Mouse (Mus musculus): ENCODE measurements around the gene Ptprk.
A peak's percentile ranks its signal among the peaks of the same experiment; 100 is the strongest.

Gene Ptprk

DNA sequence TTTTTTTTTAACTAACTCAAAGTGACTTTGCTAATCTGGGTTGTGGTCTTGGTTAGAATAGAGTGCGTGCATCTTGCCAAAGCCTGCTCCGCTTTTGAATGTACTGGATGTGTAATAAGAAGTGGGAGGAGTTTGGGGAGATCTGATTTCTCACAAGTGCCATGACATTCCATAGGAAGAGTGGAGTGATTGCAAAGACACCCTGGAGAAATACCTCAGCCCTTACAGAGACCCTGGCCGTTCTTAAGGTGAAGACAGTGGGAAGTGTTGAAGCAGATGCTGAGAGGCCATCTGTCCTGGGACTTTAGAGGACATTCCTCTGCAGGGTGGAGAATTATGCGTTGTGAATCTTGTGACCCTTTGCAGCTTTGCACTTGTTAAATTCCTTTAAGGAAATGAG lies 110.7 kb downstream of the Ptprk start:
- DNase-seq (ENCODE audit: low spot score in 2 of 2) = no peak

- DNase-seq (ENCODE audit: low spot score in 2 of 2) = no peak
Measured at GRCm38 (mm10) chr10:28186018-28186800, 111.6 kb downstream of the Ptprk start.

DNA sequence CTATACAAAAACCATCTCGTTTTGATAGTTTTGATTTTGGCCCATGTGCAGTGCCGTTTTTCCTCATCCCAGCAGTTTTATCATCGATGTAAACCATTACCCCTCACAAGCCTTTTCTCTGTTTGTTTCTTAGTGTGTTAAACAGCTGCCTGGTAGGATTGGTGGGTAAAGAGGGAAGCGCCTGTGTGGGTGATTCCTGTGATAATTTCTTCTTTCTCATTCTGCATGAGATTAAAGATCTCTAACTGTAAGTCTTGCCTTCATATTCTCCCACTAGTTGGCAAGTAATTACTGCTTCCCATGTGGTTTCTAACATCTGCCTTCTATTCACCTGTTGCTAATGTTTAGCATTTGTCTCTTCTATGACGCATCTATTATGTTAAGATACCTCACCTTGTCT lies 116.8 kb downstream of the Ptprk start:
- DNase-seq (ENCODE audit: low spot score in 2 of 2) = no peak

GRCm38 (mm10) chr10:28193630-28194029 lies 119.0 kb downstream of the Ptprk start:
- DNase-seq (ENCODE audit: low spot score in 2 of 2) = no peak

DNA sequence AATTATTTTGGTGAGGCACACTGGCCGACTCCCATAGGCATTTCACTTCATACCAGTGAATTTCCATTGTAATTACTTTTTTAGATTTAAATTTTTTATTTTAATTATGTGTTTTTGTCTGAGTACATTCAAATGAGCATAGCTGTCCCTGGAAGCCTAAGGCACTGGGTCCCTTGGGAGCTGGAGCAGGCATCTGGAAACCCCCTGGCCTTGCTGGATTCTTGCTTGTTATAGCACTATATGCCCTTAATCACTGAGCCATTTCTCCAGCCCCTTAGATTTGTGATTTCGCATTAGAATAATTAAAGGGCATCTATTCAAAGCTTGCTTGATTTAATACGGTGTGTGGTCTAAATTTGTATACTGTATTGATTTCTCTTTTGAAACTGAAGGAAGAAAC lies 126.0 kb downstream of the Ptprk start:
- DNase-seq (ENCODE audit: low spot score in 2 of 2) = no peak

DNA sequence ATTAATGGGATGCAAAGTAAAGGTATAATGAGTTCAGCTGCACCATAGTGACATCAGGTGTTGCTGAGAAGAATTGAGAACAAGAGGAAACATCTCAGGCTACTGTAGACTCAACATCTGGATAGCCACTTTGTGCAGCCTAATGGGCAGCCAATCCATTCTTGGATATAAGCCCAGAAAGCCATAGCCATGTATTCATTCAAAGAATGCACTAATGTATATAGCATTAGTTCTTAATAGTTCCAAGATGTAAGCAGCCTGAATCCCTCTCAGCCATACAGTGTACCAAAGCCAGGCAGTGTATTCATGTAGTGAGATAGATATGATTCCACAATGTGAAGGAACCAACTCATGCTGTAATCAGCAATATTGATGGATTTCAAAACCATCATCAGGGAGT lies 134.8 kb downstream of the Ptprk start:
- DNase-seq (ENCODE audit: low spot score in 2 of 2) = no peak

DNA sequence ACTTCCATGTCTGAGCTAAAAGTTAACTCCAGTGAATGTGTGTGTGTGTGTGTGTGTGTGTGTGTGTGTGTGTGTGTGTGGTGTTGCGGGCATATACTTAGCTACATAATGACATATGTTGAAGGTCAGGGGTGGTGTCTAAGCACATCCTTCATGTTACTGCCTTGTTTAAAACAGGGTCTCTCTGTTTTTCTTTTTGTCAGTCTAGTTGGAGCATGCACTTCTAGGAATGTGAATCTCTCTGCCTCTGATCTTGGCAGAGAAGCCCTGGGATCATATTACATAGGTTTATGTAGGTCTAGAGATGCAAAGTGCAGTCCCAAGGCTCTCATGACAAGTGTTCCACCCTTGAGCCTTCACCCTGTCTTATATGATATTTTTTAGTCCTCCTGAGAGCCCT lies 137.5 kb downstream of the Ptprk start:
- no peak for DNase-seq (ENCODE audit: low spot score in 2 of 2)

- DNase-seq (ENCODE audit: low spot score in 2 of 2) = peak in 1 of 2 experiments; percentile 30
Measured at GRCm38 (mm10) chr10:28215153-28215552, 140.5 kb downstream of the Ptprk start.

- no peak for DNase-seq (ENCODE audit: low spot score in 2 of 2)
Measured at GRCm38 (mm10) chr10:28223602-28224001, 149.0 kb downstream of the Ptprk start.

DNA sequence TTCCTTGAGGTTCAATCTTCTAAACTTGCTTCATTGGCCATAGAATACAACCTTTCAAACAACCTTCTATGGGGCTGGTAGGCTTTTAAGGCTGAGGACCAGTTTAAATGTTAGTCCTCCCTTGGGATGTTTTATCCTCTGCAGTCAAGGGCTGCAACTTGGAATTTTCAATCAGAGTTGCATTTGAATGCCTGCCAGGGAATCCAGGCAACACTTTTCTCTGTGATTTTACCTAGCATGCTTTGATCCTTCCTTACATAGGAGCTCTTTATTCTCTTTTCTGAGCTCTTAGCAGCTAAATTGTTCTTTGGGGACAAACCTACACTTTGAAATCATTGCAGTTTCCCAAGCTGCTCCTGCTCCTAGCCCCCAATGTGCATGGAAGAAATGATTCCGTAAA lies 149.8 kb downstream of the Ptprk start:
- no peak for DNase-seq (ENCODE audit: low spot score in 2 of 2)

DNA sequence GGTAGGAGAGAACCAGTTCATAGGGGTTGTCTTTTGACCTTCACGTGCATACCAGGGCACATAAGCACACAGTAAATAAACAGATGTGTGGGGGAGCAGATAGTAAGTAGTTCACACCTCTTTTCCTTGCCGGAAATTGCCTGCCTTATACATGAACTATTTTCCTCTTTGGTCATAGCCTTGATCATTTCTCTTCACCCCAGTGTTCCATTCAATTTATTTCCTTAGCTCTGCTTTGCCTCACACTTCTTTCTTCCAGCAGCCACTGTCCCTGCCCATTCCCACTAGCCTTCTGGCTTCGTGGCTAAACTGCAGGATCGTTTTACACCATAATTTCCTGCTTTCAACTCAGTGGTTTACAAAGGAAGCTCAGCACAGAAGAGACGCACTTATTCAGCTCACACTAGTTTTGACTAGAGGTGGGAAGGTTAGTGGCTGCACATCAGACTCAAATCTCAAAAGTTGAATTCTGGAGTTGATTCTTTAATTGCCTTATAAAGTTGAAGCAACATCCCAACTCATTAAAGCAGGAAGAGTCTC lies 151.0 kb downstream of the Ptprk start:
- DNase-seq (ENCODE audit: low spot score in 2 of 2) = no peak

GRCm38 (mm10) chr10:28227732-28228131 lies 153.1 kb downstream of the Ptprk start:
- DNase-seq (ENCODE audit: low spot score in 2 of 2) = no peak

DNA sequence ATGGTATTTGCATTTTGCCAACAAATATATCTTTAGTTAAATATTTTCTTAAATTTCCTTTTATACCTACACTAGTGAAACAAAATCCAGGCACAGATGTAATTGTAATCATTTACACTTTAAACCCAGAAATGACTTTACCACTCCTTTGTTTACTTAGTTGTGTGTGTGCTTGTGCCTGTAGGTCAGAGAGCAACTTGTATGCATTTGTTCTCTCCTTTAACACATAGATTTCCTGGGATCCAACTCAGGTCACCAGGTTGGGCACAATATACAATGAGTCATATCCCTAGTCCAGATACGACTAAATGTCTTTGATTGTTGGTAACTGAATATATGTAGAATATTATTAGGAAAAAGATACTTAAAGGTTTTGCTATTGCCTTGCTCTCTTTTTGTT lies 153.6 kb downstream of the Ptprk start:
- no peak for DNase-seq (ENCODE audit: low spot score in 2 of 2)

DNA sequence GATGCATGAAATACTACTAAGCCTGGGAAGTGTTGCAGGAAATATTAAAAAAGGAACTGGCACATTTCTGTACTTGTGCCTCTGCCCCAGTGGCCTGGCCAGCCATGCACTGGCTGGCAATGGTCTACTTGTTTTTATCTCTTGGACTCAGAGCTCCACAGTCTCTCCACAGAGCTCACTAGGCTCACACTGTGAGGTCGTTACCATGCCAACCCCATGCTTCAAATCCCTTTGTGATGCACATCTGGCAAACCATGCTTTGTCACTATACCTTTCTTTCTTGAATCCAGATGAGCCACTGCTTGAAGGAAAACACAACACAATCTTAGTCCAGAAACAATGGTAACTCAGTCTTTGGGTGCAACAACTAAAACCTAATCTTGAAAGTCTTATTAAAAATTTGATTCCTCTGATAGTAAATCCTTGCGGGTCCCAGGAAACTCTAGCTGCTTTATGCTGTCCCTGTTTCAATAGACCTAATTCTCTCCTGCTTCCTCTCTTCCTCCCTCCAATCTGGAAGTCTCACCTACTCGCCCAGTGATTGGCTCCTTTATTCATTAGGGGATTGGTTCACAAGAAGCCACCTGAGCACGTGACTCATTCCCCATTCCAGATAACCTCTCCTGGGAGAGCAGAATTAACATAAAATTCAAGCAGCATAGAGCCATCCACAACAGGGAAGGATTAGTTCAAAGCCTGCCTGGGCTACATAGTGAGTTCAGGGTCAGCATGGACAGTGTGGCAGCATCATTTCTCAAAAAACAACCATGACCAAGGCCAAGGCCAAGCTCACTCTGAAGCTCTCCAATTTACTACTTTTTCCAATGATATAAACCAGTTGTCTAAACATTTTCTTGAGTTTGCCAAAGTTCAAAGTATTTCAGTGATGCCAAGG lies 157.9 kb downstream of the Ptprk start:
- DNase-seq (ENCODE audit: low spot score in 2 of 2) = no peak

DNA sequence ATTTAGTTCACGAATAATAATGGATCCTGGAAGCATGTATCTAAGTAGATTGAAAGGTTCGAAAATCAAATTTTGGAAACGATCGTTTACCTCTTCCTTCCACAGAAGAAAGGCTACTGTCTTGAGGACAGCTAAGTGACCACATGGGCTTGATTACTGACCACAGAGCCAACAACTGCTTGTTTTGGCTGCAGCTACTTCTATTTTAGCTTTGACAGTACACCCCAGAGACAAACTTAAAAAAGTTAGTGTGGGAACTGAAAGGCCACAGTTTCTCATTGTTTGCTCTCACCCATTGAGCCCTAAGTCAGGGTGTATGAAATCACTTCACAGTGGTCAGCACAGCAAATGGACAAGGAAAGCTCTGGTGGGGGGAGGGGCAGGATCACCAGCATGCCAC lies 174.4 kb downstream of the Ptprk start:
- no peak for DNase-seq (ENCODE audit: low spot score in 2 of 2)

DNA sequence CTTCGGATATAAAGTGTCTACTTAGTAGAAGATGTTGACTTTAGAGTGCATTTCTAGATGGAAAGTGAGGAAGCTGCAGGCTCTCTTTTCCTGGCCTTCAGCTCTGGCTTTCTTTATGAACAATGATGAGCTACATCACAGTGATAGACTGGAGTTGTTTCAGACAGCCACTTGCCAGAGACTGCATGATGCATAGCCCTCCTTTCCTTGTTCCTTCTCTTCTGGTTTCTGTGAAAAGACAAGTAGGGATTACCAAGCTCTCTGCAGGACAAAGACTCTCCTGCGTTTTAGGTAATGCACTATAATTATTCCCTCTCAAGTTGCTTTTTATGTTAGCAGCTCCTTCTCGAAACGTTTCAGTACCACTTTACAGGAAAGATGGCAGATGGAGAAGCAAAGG lies 176.8 kb downstream of the Ptprk start:
- no peak for DNase-seq (ENCODE audit: low spot score in 2 of 2)

- no peak for DNase-seq (ENCODE audit: low spot score in 2 of 2)
Measured at GRCm38 (mm10) chr10:28260651-28261050, 186.0 kb downstream of the Ptprk start.

DNA sequence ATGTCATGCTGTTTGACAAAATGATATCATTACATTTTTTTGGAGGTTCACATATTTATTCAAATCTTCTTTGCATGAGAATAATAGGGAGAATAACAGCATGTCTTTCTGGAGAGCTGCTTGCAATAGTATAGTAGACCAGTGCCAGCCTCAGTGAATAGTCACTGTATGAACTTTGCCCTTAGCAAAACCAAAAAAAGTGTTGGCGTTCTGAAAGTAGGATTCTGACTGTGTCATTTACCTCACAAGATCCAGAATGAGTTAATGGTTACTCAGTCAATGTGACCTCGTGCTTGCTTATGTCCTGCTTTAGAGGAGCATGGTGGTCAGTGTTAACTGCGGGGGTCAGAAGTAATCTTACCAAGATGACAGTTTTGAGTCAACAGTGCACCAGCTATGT lies 187.5 kb downstream of the Ptprk start:
- no peak for DNase-seq (ENCODE audit: low spot score in 2 of 2)

- no peak for DNase-seq (ENCODE audit: low spot score in 2 of 2)
Measured at GRCm38 (mm10) chr10:28263546-28263945, 188.9 kb downstream of the Ptprk start.

DNA sequence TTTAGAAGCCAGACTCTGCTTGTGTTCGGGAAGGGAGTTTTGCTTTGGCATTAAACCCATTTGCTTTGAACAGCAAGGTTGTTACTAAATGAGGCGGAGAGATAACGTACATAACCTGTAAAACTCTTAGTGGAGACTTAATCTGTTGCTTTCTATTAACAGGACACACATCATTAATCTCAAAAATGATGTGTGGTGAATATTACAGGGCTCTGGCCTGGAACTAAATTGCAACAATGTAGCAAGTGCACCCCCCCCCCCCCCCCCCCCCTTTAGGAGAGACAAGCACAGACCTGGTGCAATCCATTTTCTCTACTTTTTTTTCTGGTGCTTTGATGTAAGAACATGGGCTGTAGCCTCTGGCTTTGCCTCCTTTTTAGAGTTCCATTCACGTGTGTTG lies 195.7 kb downstream of the Ptprk start:
- DNase-seq (ENCODE audit: low spot score in 2 of 2) = no peak

GRCm38 (mm10) chr10:28271729-28272606 lies 197.3 kb downstream of the Ptprk start:
- DNase-seq (ENCODE audit: low spot score in 2 of 2) = no peak

- no peak for DNase-seq (ENCODE audit: low spot score in 2 of 2)
Measured at GRCm38 (mm10) chr10:28278757-28279156, 204.1 kb downstream of the Ptprk start.
